Mouse (Mus musculus): Measurements from ENCODE around the gene Tmem211. TPM values are rescaled to one million over a fixed set of nuclear protein-coding genes. Genes with fewer than 3 reads are reported as not detected.

The Tmem211 gene
- polyA plus RNA-seq, 1 experiment from 2014 or later: not detected

DNA sequence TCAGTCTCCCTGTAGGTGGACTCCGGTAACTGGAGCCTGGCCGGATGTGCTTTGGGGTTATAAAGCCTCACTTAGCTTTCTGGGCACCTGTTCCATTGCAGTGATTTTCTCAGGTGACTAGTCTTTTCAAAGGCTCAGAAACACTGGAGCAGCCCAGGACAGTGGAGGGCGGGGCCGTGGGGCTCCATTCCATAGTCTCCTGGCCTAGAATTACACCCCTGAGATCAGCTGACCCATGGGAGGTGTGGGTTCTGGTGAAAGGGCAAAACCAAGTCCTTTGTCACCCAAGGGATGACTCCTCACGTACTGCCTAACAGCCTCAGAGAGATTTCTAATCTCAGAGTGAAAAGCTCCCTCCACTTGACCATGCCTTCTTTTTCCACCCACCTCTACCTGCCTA, 3.5 kb downstream of the Tmem211 start:
- ATAC-seq: peak; percentile 63
- WGBS: 43% methylated on average over 5 of the region's 5 CpGs
- no peaks in the 10 kb centered on the region; the same call in 1 of the 2 replicates for H3K4me1 ChIP-seq (replicated peaks; ENCODE audit: control insufficient read depth, insufficient read depth, low read length)

DNA sequence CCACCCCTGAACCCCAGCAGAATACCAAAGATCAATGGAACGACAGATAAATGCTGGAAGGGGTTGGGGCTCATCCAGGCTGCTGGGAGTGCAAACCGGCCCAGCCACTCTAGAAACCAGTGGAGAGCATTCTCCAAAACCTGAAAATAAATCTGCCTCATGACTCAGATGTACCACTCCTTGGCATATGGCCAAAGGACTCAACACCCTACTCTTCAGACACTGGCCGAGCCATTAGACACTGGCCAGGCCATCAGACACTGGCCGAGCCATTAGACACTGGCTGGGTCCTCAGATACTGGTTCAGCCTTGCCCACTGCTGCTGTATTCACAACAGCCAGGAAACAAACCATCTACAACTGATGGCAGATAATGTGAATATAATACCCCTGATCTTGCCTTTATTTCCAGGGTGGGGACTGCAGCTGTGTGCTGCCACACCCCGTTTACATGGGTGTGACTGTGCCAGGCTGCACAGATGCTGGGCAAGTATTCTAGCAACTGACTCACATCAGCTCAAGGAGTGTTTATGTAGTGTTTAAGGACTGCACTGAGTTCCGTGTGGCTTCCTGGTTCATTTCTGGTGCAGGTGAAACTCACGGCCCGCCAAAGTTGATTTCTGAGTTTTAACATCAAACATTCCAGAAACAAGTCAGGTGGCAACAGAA, 22.7 kb downstream of the Tmem211 start:
- WGBS: 52% methylated on average over 8 of the region's 8 CpGs
- Histone ChIP-seq H3K9me3 (ENCODE audit: control insufficient read depth) (no peaks in the 10 kb centered on the region), H3K27ac (ENCODE audit: low read depth, low read length) (no peak overlapping the region), H3K4me3 (ENCODE audit: low read depth, low read length) (no peak overlapping the region), H3K9ac (ENCODE audit: low read depth, low read length) (no peak overlapping the region), H3K36me3 (ENCODE audit: control insufficient read depth, insufficient read depth) (no peaks in the 10 kb centered on the region), H3K4me1 (replicated peaks; ENCODE audit: control insufficient read depth, insufficient read depth, low read length) (no peaks in the 10 kb centered on the region), H3K4me2 (replicated peaks; ENCODE audit: low read depth) (no peak overlapping the region), H3K27me3 (replicated peaks; ENCODE audit: control insufficient read depth, insufficient read depth, low read length) (no peaks in the 10 kb centered on the region)
- ATAC-seq: peak; percentile 75; the same call in 1 of the 2 replicates
- no peak for TF ChIP-seq CTCF (IDR thresholded peaks at IDR 0.05; ENCODE audit: low read depth)

More for the DNA sequence above, 3.5 kb downstream of the Tmem211 start:
- no peak overlapping the region for H3K9ac ChIP-seq (ENCODE audit: low read depth, low read length)
- no peaks in the 10 kb centered on the region for H3K9me3 ChIP-seq (ENCODE audit: control insufficient read depth)
- H3K4me2 ChIP-seq (replicated peaks; ENCODE audit: low read depth): no peak overlapping the region
- no peak overlapping the region for H3K27ac ChIP-seq (ENCODE audit: low read depth, low read length)
- H3K4me3 ChIP-seq (ENCODE audit: low read depth, low read length): no peak overlapping the region
- no peaks in the 10 kb centered on the region for H3K36me3 ChIP-seq (ENCODE audit: control insufficient read depth, insufficient read depth)
- no peak for TF ChIP-seq CTCF (IDR thresholded peaks at IDR 0.05; ENCODE audit: low read depth)
- H3K27me3 ChIP-seq (replicated peaks; ENCODE audit: control insufficient read depth, insufficient read depth, low read length): no peaks in the 10 kb centered on the region

DNA sequence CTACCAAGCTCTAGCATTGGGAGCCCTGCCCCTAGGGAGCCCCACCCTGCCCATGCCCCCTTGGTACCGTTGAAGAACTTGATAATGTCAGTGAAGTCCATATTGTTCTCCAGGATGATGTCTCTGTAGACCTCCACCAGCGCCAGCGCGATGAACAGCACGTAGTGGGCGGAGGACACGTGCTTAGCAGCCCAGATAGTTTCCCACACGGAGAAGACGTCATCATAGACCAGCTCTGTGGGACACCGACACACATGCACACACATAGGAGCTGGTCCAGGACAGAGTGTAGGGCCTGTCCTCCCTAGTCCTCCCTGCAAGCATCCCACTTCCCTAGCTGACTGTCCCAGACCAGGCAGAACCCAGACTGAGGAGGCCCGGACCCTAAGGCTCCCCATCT, 24.1 kb downstream of the Tmem211 start:
- 93% methylated on average over 11 of the region's 11 CpGs for WGBS
- H3K9me3 ChIP-seq (ENCODE audit: control insufficient read depth): no peaks in the 10 kb centered on the region
- TF ChIP-seq CTCF (IDR thresholded peaks at IDR 0.05; ENCODE audit: low read depth): no peak
- no peak for ATAC-seq
- H3K4me3 ChIP-seq (ENCODE audit: low read depth, low read length): no peak overlapping the region
- no peaks in the 10 kb centered on the region for H3K27me3 ChIP-seq (replicated peaks; ENCODE audit: control insufficient read depth, insufficient read depth, low read length)
- no peak overlapping the region for H3K9ac ChIP-seq (ENCODE audit: low read depth, low read length)
- H3K4me2 ChIP-seq (replicated peaks; ENCODE audit: low read depth): no peak overlapping the region
- no peaks in the 10 kb centered on the region for H3K36me3 ChIP-seq (ENCODE audit: control insufficient read depth, insufficient read depth)
- no peak overlapping the region for H3K27ac ChIP-seq (ENCODE audit: low read depth, low read length)
- H3K4me1 ChIP-seq (replicated peaks; ENCODE audit: control insufficient read depth, insufficient read depth, low read length): no peaks in the 10 kb centered on the region

DNA sequence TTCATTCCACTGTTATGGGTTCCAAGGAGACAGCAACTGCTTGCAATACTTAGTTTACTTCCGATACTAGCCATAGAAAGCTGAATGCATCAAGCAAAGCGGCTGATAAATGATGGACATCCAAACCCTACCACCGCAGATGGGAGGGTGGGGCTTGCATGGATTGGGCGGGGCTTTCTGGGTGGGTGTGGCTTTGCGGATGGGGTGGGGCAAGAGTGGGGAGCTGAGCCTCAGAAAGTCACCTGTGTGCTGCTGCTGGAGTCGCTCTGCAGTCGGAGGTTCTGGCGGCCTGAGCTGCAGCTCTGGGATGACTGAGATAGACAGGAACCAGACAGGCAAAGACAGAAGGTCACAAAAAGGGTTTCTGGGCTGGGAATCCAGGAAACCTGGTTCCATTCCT, 38.9 kb downstream of the Tmem211 start:
- no peaks in the 10 kb centered on the region for H3K4me1 ChIP-seq (replicated peaks; ENCODE audit: control insufficient read depth, insufficient read depth, low read length)
- no peak overlapping the region for H3K9ac ChIP-seq (ENCODE audit: low read depth, low read length)
- no peak for ATAC-seq
- H3K9me3 ChIP-seq (ENCODE audit: control insufficient read depth): no peaks in the 10 kb centered on the region
- H3K4me2 ChIP-seq (replicated peaks; ENCODE audit: low read depth): no peak overlapping the region
- H3K27ac ChIP-seq (ENCODE audit: low read depth, low read length): no peak overlapping the region
- no peaks in the 10 kb centered on the region for H3K27me3 ChIP-seq (replicated peaks; ENCODE audit: control insufficient read depth, insufficient read depth, low read length)
- H3K4me3 ChIP-seq (ENCODE audit: low read depth, low read length): no peak overlapping the region
- H3K36me3 ChIP-seq (ENCODE audit: control insufficient read depth, insufficient read depth): no peaks in the 10 kb centered on the region; the same call in 1 of the 2 replicates
- TF ChIP-seq CTCF (IDR thresholded peaks at IDR 0.05; ENCODE audit: low read depth): no peak
- 79% methylated on average over 8 of the region's 8 CpGs for WGBS

GRCm38 (mm10) chr5:113268246-113268645, 41.5 kb downstream of the Tmem211 start:
- no peak for TF ChIP-seq CTCF (IDR thresholded peaks at IDR 0.05; ENCODE audit: low read depth)
- Histone ChIP-seq H3K4me3 (ENCODE audit: low read depth, low read length) (no peak overlapping the region), H3K9ac (ENCODE audit: low read depth, low read length) (no peak overlapping the region), H3K27me3 (replicated peaks; ENCODE audit: control insufficient read depth, insufficient read depth, low read length) (no peaks in the 10 kb centered on the region), H3K36me3 (ENCODE audit: control insufficient read depth, insufficient read depth) (no peaks in the 10 kb centered on the region; the same call in 1 of the 2 replicates), H3K27ac (ENCODE audit: low read depth, low read length) (no peak overlapping the region), H3K9me3 (ENCODE audit: control insufficient read depth) (no peaks in the 10 kb centered on the region), H3K4me1 (replicated peaks; ENCODE audit: control insufficient read depth, insufficient read depth, low read length) (no peaks in the 10 kb centered on the region), H3K4me2 (replicated peaks; ENCODE audit: low read depth) (no peak overlapping the region)
- no peak for ATAC-seq

DNA sequence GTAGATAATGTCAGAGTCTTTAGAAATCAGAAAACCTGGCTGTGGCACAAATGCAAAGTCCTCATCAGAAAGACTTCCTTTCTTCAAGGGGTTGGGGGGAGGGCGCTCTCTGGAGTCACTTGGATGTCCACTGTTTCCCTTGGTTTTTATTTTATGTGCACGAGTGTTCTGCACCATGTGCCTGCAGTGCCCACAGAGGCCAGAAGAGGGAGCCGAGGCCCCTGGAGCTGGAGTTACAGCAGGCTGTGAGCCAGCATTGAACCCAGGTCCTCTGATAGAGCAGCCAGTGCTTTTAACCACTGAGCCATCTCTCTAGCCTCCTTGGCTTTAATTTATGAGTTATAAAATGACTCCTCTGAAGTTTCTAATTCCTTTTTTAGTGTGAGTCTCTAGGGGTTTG, 43.3 kb downstream of the Tmem211 start:
- Histone ChIP-seq H3K9me3 (ENCODE audit: control insufficient read depth) (no peaks in the 10 kb centered on the region), H3K36me3 (ENCODE audit: control insufficient read depth, insufficient read depth) (no peaks in the 10 kb centered on the region), H3K27me3 (replicated peaks; ENCODE audit: control insufficient read depth, insufficient read depth, low read length) (no peaks in the 10 kb centered on the region), H3K4me1 (replicated peaks; ENCODE audit: control insufficient read depth, insufficient read depth, low read length) (no peaks in the 10 kb centered on the region), H3K4me2 (replicated peaks; ENCODE audit: low read depth) (no peak overlapping the region), H3K4me3 (ENCODE audit: low read depth, low read length) (no peak overlapping the region), H3K9ac (ENCODE audit: low read depth, low read length) (no peak overlapping the region), H3K27ac (ENCODE audit: low read depth, low read length) (no peak overlapping the region)
- peak; percentile 45 for TF ChIP-seq CTCF (IDR thresholded peaks at IDR 0.05; ENCODE audit: low read depth)
- WGBS: 80% methylated on average over 3 of the region's 3 CpGs
- ATAC-seq: no peak
